Mouse (Mus musculus) left cerebral cortex, postnatal 10 days (tissue): ENCODE data around the gene Olfr881. TPM values are rescaled to one million over a fixed set of nuclear protein-coding genes. Genes with fewer than 3 reads are reported as not detected.

Experiments
- DNase-seq, 2 experiments: peaks; one replicate each; pipeline ENCODE4 v3.0.0; 2021 to 2022; ENCODE audit warnings: low spot score in 2 of 2, mixed read lengths in 1 of 2; ENCODE audit errors: extremely low spot score in 1 of 2
- intact Hi-C: fragments of 180-260 bp; cut with DNase I; formaldehyde crosslinking; loops from one replicate; pipeline ENCODE4 v1.15.1; 2025
- total RNA-seq, 2 experiments: library from RNA; stranded (reverse); gene quantifications; 2 replicates each; pipeline ENCODE4 v1.2.3; 2021

The Olfr881 gene
- not detected for total RNA-seq

- DNase-seq = no peak
- intact Hi-C loops = no loop called here
These were observed at the start of gene Olfr881 for GRCm38 (mm10) chr9:37991525-37991924. Gene Olfr881, plus strand, starts transcription at chr9:37991825.

DNA sequence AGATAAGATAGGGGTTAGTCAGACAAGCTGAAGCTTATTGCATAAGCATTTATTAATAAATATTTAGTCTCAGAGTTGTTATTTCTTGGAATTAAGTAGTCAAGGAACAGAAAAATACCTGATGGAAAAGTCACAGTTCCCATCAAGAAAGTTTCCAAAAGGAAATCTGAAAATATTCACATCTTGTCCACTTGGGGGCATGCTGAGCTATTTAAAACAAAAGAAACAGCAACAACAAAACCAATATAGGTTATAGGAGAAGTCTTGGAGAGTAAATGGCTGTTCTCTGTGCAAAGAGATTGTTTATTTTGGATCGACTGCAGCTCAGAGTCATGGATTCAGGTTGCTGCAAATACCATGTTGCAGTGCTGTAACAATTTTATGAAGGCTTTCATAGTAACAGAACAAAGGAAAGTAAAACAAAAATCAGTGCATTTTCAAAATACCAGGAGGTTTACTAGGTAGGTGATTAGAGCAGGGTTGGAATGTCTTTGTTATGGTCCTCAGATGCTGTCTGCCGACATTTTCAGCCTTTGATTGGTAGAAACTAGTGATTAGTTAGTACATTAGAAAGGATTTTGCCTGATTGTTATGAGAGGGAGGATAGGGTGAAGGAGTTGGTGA, 7.1 kb downstream of the Olfr881 start:
- intact Hi-C loops = no loop called here
- DNase-seq = no peak

GRCm38 (mm10) chr9:38000021-38000420, 8.4 kb downstream of the Olfr881 start:
- intact Hi-C loops = no loop called here
- DNase-seq = no peak

GRCm38 (mm10) chr9:38025508-38025907, 33.9 kb downstream of the Olfr881 start, which contains the start of gene Olfr883:
Gene Olfr883, plus strand, starts transcription at chr9:38025808.
- DNase-seq = no peak
- intact Hi-C loops = no loop called here

Other genes starting within 250 kb of the Olfr881 start
- gene Olfr874, start 246.7 kb upstream of the Olfr881 start, total RNA-seq = not detected
- gene Olfr875, start 220.0 kb upstream of the Olfr881 start, total RNA-seq = not detected
- gene Olfr876, start 188.8 kb upstream of the Olfr881 start, total RNA-seq = not detected
- gene Olfr877, start 137.6 kb upstream of the Olfr881 start, total RNA-seq = not detected
- gene Olfr145, start 95.1 kb upstream of the Olfr881 start, total RNA-seq = under 1 TPM in 1 of 2 experiments, not detected in 1; 0.06 TPM
- not detected for gene Olfr878, start 74.0 kb upstream of the Olfr881 start, total RNA-seq
- not detected for gene Olfr883, start 34.0 kb downstream of the Olfr881 start, total RNA-seq
- gene Olfr884, start 54.7 kb downstream of the Olfr881 start, total RNA-seq = not detected
- gene Olfr885, start 69.5 kb downstream of the Olfr881 start, total RNA-seq = not detected
- gene Olfr887, start 92.2 kb downstream of the Olfr881 start, total RNA-seq = under 1 TPM in 1 of 2 experiments, not detected in 1; 0.06 TPM
- gene Olfr888, start 116.3 kb downstream of the Olfr881 start, total RNA-seq = not detected
- gene Olfr889, start 123.4 kb downstream of the Olfr881 start, total RNA-seq = not detected
- not detected for gene Olfr890, start 150.7 kb downstream of the Olfr881 start, total RNA-seq
- gene Olfr891, start 189.0 kb downstream of the Olfr881 start, total RNA-seq = not detected
- not detected for gene Olfr893, start 216.5 kb downstream of the Olfr881 start, total RNA-seq
- gene Olfr894, start 226.2 kb downstream of the Olfr881 start, total RNA-seq = not detected